Mouse (Mus musculus) adrenal gland, adult 18-20 months (tissue): ENCODE data around the gene Ppp1r2. TPM values are rescaled to one million over a fixed set of nuclear protein-coding genes. Genes with fewer than 3 reads are reported as not detected.
"Not testable (repeated sequence)": the region's sequence is repeated elsewhere in the genome, so short reads cannot be mapped to it uniquely, and the experiment has no call there.

Source experiments
- DNase-seq, 2 experiments: peaks; one replicate each; pipeline ENCODE4 v3.0.0; 2021 to 2022; ENCODE audit warnings: low spot score in 2 of 2
- long read RNA-seq, 2 experiments: library from polyadenylated mRNA; stranded (forward); transcript quantifications; one replicate each; pipeline ENCODE4 v2.0.0; 2021
- total RNA-seq, 2 experiments: library from RNA; stranded (reverse); gene quantifications; 1 replicate in 1 of 2; 2 replicates in 1 of 2; pipeline ENCODE4 v1.2.3; 2021

The Ppp1r2 gene
- total RNA-seq, result 10 to 100 TPM; 74.0 to 78.2 TPM
- long read RNA-seq, experiment 1, full-length matches to known transcripts, result 88 of 93 reads
- long read RNA-seq, experiment 1, partial matches to known transcripts, result 3 of 93 reads
- long read RNA-seq, experiment 1, other reads (novel, unspliced or antisense), result 2 of 93 reads
- long read RNA-seq, experiment 2, full-length matches to known transcripts, result 160 of 174 reads
- long read RNA-seq, experiment 2, partial matches to known transcripts, result 8 of 174 reads
- long read RNA-seq, experiment 2, other reads (novel, unspliced or antisense), result 6 of 174 reads

DNA sequence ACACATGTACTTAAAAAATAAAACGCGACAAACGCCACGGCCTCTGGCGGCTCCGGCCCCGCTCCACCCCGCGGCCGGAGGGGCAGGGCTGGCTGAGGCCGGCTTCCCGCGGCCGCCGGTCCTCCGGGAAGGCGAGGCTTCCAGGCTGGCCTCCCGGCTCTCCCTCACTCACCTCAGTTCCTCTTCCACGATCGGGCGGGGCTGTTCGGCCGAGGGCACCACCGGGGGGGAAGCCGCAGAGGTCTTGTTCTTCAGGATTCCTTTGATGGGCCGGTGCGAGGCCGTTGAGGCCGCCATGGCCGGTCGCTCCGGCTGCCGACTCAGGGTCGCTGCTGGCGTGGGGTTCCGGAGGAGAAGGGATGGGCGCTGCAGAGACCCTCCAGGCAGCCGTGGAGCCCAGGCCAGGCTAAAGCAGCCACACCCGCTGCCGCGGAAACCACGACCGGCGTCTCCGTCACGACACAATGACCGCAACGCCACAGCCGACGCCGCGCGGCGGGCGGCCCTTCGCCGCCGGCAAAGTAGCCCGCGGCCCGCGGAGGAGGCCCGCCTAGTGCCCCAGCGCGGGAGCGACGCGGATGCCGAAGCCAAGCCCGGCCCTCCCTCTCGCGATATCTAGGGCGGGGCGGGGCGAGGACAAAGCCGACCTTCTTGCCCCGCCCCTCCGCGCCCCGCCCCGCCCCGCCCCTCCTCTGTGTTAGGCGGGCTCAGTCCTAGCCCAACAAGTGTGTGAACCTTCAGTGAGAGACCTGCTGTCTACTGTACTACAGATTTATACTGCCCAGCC is at the start of gene Ppp1r2:
TSS of gene Ppp1r2 (minus strand) at position 604 of the 787 bp plus-strand sequence.
- peak; percentile 97 to 98 for DNase-seq

DNA sequence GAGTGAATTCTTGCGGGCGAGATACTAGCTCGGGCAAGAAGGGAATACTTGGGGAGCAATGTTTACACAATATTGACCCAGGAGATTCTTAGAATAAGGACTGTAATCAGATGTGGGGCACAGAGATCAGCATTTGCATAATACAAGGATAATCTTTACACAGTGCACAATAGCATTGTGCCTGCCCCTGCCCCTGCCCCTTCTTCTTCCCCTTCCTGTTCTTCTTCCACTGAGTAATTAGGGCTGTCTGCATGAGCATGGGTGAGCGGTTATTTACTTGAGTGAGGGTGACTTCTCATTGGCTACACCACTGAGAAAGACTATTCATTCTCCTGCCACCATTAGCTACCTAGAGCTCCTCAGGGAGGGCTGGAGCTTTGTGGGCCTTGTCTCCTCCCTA is 46.4 kb upstream of the Ppp1r2 start:
- DNase-seq, result no peak

DNA sequence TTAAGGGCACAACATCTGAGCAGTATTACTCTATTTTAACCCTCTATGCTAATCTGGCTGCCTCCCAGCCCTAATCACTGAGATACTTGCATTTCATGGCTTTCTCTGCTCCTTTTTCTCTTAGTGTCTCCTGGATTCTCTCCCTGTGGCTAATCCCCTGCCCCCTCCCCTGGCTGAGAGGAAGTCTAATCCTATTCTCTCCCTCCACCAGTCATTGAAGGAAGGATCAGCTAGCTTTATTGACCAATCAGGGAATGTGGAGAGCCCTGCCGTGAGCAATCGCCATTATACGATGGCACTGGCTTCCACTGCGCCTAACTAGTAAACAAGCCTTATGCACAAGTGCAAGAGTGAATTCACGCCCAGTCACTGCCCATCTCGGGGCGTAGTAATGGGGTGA is 45.9 kb upstream of the Ppp1r2 start:
- no peak for DNase-seq

DNA sequence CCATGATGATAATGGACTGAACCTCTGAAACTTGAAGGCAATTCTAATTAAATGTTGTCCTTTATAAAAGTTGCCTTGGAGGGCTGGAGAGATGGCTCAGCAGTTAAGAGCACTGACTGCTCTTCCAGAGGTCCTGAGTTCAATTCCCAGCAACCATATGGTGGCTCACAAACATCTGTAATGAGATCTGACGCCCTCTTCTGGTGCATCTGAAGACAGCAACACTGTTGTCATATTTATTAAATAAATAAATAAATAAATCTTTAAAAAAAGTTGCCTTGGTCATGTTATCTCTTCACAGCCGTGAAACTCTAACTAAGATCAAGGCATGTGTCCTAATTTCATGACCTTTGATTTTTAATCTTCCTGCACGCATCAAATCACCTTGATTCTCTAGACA is 44.6 kb upstream of the Ppp1r2 start:
- DNase-seq, result not testable (repeated sequence)

DNA sequence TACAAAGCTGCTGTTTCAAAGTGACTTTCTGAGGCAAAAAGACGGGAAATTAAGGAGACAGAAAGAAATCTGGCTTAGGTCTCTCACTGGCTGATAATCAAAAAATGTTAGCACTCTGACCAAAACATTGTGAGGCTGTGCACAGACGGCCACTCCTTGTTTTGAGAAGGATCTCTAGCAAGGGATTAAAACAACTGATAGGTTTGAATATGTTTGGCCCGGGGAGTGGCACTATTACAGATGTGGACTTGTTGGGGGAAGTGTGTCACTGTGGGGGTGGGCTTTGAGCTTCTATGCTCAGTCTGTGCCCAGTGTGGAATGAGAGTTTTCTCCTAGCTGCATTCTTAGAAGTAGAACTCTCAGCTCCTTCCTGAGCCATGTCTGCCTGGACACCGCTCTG is 44.2 kb upstream of the Ppp1r2 start:
- no peak for DNase-seq

DNA sequence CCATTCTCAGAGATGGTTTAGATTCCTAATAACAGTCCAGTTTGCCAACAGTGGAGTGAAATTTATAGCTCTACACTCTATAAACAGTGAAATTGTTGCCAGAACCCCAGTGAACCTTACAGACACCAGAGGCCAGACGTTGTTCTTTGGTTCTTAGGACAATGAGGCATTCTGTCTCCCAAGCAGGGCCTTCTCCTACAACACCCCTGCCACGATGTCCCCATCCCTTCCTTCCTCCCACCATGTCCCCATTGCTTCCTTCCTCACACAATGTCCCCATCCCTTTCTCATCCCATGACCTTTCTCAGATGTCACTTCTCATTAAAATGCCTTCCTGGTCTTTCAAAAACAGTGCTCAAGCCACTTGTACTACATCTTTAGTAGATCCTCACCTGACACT is 43.3 kb upstream of the Ppp1r2 start:
- DNase-seq, result no peak

DNA sequence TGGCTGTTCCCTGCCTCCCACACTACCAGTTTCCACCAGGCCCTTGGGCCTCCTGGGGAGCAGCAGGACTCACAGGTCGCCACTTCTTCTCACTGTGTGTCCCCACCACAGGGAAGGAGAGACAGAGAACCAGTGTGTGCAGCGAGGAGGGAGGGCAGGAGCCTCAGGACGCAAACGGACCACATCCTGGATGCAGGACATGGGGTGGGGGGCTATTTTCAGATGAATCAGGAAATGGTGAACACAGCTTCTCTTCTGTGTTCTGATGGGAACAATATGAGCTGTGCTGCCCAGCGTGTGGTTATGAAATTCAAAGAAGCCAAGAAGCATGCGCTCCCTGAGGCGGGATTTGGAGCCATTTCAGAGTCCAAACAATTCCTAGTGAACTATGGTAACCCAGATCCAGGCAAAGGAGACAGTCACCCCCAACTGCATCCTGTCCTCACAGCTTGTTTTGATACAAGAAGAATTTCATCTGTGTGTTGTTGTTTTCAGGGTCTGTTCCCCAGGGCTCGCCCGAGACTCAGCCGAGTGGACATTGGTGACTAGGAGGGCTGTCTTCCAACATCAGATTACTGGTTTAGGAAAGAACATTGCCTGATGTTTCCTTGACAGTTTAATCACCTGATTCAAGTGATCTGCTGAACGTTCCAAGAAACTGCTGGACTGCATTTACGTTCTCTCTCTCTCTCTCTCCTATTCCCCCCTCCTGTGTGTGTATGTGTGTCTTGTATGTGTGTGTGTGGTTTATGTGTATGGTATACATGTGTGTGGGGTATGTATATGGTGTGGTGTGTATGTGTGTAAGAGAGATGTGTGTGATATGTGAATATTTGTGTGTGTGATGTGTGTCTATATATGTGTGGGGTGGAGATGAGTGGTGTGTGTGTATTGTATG is 41.4 kb upstream of the Ppp1r2 start:
- DNase-seq, result not testable (repeated sequence)

DNA sequence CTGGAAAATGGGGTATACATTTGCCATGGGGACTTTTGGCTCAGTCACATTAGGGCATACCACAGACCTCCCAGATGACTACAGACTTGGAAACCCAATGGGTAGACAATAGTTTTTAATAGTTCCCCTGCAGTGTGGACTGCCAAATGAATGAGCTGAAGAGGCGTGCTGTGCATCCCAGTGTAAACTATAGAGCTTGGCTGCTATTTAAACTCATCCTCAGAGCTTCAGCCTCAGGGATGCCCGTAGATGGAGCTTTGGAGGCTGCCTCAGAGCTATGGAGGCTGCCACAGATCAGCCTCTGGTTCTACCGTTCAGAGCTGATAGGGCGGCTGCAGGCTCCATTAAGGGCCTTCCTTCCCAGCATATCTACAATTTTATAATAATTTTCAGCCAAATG is 40.2 kb upstream of the Ppp1r2 start:
- DNase-seq, result no peak

DNA sequence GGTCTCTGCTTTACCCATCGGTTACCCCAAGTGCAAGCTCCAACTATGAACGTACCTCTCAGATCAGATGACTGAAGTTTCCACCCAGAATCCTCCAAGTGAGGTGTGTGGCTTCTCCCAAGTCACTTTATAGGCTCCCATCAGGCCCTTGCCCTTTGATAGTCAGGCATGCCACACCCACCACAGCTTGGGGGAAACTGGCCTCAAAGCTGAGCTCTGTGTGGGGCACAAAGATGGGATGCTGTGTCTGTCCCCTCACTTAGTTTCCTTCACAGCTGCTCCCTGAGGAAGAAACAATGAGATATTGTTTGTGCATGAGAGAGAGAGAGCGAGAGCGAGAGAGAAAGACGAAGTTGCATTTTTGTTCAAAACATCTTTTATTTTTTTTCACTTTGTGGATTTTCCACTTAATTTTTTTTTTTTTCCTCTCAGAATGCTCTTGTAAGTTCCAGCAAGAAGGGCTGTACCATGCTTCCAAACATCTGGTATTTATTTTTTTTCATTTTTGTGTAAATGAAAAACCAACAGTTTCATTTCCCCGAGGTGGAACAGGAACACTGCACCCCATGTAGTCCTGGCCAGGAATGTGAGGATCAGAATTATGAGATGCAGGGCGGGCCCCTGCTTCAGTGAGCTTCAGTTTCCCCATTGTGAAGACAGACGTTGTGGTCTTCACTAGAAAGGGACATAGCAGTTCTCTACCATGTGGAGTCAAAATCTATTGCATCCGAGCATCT is 39.6 kb upstream of the Ppp1r2 start, which contains the start of gene Apod:
TSS of gene Apod (minus strand) at position 312 of the 737 bp plus-strand sequence.
- no peak for DNase-seq

DNA sequence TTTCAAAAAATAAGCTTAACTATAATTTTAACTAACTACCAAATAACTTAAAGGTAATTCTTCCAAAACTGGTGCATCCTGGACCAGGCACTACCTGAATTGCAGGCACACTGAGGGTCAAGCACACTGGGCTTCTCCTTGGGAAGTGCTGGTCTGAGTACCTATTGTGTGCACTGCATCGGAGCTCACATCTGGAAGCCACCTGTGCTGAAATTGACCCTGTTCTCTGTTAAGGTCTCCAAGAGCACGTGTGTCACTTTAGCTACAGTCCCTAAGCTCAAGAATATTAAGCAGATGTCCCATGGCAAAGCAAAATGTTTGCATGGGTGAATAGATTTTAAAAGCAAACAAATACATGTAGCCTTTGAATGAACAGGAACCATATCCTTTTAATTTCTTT is 38.5 kb upstream of the Ppp1r2 start:
- no peak for DNase-seq

DNA sequence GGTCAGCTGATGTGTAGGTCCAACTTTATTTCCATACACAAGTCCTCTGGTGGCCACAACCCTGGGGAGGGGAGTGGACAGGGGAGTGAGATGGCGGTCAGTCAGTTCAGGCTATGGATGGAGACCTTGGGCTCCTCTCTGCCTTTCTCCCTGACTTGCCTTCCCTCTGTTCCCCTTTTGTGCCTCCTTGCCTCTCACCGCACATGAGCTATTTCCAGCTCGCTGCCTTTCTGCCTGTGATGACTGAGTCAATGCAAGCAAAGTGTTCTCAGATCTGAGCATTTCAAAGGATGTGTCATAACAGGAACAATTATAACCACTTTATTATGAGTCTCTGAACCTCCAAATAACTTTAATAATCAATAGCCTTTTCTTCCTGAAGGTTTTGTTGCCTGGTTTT is 37.2 kb upstream of the Ppp1r2 start:
- no peak for DNase-seq

DNA sequence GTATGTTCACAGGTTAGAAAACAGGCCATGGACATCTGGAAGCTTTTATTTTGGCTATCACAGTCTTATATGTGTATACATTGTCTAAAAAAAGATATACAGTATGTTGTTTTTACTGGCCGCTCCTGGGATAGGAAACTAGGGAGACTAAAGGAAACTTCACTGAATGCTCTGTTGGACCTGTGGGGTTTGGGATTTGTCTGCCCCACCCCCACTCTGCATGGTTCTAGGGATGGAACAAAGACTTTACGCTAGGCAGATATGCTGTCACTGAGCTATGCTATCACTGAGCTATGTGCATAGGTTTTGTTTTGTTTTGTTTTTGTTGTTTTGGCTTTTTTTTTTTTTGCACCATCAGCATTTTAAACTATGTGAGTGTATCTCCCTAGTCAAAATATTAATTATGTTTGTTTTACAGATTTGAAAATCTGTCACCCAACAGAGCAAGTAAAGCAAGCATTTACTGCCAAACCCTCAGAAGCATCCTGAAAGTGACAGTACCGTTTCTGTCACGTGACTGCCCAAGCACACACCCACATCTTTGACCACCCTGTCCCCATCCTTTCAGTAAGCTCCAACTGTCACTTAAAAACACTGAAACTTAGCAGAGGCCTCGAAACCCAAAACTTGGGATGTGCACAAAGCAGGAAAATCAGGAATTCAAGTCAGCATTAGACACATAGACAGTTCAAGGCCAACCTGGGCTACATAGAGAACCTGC is 30.3 kb upstream of the Ppp1r2 start:
- no peak for DNase-seq

DNA sequence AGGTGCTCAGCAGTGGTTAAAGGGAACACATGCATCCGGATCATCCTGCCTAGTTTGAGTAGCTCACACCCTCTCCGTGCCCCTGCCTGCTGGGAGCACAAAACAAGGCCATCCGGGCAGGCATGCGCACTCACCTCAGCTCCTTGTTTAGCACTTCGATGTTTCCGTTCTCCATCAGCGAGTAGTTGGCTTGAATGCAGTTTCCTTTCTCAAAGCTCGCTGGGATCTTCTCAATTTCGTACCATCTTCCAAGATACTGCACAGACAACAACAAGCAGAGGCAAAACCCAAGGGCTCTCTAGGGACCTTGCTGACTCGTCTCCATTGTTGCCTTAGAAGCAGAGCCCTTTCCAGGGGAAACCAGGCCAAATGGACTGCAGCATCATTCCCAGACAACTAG is 28.2 kb upstream of the Ppp1r2 start:
- no peak for DNase-seq

DNA sequence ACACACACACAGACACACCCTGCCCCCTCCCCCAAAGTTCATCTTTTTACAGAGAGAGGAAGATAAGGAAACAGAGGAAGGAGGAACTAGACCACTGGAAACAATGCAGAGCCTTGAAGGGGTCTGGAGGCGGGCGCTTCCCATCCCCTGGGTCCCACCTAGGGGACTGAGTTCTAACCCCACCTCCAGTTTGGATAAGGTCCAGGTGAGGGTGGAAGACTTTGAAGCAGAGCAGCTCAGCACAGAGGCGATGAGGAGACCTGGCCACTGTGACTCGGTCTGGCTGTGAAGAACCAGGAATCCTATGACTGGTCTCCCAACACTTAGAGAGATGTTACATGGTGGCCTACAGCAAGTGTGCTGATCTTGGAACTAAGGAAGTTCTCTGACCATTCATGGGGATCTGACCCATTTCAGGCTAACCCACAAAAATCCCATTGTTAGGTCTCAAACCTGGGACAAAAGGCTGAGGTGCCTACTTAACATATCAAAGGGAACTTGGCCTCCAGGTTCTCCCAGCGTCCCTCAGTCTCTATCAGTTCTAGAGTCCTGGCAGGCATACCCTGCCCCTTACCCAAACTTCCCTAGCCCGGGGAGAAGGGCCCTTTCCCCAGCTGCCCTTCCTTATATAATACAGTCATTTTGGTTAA is 25.9 kb upstream of the Ppp1r2 start:
- DNase-seq, result no peak

DNA sequence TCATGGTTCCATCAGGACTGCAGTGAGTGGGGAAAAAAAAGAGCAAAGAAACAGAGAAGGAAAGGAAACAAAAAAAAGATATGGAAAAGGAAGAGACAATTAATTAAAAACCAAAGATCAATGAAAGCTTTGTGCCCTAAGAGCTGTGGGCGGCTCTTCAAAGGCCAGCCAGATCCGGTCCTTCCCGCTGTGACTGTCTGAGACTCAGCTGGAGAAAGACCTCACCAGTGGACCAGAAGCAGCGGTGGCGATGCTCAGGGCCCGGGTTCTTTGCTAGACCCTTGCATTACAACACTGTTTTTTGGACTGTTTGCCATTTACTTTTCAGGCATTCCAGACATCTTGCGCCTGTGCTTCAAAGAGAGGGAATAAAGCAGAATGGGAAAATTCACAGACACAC is 25.4 kb upstream of the Ppp1r2 start:
- no peak for DNase-seq

DNA sequence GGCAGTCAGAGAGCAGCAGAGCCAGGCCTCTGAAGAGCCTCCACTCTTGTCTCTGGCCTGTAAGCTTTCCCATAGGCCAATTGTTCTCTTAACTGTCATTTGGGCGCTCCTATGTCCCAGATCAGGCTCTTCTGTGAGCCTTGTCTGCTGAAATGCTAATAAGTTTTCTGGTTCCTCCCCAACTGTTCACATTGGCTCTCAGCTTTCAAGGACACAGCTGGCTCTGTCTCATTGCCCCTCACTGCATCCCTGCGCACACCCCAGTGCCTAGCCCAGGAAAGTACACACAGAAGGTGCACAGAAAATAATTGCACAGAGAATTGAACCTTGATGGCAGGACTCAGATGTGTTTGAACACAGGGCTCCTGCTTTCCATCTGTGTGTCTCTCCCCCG is 24.9 kb upstream of the Ppp1r2 start:
- no peak for DNase-seq

DNA sequence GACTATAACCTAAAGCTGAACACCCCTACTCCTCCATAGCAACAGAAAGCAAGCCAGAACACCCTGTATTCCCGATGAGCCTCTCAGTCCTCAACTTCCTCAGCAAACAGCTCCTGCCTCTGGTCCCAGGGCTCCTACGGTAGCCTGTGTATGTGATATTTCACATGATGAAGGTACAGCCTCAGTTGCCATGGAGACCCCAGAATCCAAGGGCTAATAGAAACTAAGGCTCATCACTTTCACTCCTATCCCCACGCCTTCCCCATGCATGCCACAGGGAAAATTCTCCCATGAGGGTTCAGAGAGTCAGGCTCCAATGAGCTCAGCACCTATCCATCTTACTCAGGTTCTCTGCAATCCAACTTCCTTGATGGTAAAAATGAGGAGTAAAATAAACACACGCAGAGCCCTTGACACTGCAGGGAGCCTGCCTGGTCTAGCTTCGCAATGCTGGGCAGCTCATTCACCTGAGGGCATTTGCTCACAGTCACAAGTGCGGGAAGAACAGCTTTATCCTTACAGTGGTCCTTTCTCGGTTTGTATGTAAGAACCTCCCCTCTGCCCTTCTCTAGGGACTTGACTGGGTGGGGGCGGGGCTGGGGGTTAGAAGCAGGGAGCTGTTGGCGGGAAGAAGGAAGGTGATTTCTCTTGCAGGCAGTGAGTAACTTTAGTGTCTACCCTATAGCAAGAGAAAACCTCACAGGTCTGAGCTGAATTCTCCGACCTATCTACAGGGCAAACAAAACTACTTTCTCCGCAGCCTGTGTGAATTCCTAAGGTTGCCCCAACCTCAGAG is 24.3 kb upstream of the Ppp1r2 start:
- no peak for DNase-seq

DNA sequence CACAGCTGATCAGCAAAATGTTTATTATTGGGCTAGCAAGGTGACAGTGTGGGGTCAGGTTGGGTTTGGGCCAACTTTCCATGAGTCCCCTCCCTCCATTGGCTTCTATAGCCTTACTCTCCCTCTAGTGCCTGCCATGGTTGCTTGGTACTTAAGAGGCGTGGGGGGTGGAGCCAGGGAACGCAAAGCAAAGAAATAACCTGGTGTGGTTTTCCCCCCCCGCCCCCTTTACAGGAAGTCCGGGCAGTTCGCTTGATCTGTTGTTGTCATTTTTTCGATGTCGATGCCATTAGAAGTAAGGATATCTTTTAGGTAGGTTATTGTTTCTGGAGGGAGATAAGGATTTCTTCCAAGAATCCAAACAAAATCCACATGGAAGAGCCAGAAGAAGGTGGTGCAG is 22.0 kb upstream of the Ppp1r2 start:
- no peak for DNase-seq

DNA sequence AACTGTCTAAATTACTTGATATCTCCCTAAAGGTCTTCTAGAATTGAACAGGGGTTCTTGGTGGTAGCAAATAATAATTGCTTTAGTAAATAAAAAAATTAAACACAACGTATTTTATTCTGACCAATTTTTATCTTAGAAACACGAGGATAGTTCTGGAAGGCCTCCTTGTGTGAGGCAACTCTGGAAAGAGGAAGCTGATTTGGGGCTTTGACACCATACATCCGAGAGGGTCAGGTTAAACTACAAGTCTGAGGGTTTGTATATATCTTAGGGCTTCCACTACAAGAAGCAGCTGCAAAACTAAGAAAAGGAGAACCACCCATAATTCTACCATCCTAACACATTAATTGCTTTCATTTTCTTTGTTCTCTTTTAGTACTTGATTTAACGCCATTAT is 18.7 kb upstream of the Ppp1r2 start:
- no peak for DNase-seq
